Mouse (Mus musculus) urinary bladder, postnatal 4 days (tissue): ENCODE results near the gene 1700069L16Rik.

Source experiments
- DNase-seq, 2 experiments: peaks; one replicate each; pipeline ENCODE4 v3.0.0; 2021 to 2022; ENCODE audit warnings: low spot score in 2 of 2

Gene 1700069L16Rik

DNA sequence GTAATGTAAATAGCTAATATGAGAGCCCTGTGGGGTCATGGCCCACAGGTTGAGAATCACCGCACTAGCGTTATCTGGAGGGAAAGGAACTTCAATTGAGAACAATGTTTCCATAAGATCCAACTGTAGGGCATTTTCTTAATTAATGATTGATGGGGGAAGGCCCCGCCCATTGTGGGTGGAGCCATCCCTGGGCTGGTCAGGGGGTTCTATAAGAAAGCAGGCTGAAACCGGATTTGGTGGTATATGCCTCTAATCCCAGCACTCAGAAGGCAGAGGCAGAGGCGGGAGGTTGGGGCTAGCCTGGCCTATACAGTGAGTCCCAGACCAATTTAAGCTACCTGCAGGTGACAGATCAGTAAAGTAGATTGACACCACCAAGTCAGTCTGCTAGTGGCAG lies 9.8 kb upstream of the 1700069L16Rik start:
- DNase-seq: no peak

DNA sequence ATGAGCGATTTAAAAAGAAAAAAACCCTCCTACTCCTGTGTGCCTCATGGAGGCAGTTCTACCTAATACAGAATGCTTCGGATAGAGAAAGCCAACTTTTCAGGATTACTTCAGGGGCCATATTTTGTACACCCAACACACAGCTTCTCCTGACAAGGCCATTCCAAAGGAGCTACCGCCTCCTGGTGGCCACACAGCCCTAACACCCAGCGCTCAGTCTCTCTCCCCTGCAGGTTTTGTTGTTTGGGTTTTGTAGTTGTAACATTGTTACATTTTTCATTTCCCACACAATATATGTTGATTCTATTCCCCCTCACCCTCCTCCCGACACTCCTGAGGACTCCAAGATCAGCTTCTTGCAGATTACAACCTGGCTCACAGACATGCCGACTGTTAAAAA lies 7.6 kb upstream of the 1700069L16Rik start:
- no peak for DNase-seq

DNA sequence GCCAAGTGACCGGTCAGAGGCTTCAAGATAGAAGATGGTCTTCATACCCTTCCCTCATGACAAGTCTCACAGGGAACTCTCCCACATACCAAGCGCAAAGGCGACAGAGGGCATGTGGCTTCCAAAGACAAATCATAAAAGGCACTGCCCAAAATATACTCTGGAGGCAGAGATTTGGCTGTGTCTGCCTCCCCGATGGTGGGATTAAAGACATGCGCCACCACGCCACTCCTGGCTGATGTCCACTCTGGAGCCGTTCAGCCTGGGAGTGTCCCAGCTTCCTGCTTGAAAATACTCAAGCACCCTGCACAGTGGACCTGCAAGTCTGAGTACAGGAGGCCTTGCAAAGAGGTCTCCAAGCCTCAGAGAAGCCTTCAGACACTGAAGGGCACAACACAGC lies 6.6 kb upstream of the 1700069L16Rik start:
- no peak for DNase-seq

DNA sequence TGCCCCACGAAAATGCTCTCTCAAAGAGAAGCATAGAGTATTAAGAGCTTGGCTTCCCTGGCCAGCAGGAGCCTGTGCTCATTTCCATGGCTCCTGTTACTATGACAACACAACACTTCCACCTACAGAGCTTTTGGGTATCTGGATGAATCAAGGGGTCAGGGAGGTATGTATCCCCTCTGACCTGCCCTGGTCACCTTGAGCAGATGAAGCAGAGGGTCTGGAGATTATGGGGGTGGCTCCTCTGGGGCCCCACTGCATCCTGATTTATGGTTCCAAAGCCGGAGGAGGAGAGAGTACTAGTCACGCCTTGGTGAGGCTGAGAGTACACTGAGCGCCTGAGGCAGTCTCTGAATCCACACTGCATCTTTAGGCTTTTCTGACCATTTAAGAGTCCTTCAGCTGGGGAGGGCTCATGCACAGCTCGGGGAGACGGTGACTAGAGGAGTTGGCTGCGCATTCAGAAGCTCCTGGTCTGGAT lies 6.1 kb upstream of the 1700069L16Rik start:
- no peak for DNase-seq

DNA sequence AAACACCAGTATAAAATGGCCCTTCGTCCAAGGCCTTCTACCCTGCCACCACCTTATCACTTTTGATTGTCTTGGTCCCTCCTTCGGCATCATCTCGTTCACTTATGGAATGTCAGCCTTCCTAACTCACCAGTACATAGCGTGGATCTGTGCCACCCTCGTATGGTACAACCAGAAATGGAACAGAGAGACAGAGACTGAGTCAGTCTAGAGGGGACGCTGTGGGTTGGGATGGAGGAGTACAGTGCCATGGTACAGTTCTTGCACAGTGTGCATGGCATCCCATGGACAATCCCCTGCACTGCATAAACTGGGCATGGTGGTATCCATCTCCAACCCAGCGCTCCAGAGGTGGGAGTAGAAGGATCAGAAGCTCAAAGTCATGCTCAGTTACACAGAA lies 4.1 kb upstream of the 1700069L16Rik start:
- DNase-seq: no peak

DNA sequence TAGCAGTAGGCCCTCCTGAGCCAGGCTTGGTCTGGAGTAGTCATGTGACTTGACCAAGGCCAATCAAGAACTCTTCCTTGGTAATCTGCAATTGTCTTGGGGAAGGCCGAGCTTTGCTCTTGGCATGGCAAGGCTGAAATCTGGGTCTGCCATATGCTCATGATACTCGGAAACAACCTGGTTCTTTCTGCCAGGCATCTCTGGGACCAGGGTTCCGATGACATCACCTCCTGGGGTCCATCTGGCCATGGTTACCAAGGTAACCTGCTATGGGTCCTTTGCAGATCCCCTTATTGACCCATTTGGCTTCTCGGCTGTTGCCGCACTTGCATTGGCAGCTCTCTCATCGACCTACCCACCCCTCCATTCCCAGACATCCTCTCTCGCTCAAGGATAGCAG lies 3.4 kb upstream of the 1700069L16Rik start:
- no peak for DNase-seq

DNA sequence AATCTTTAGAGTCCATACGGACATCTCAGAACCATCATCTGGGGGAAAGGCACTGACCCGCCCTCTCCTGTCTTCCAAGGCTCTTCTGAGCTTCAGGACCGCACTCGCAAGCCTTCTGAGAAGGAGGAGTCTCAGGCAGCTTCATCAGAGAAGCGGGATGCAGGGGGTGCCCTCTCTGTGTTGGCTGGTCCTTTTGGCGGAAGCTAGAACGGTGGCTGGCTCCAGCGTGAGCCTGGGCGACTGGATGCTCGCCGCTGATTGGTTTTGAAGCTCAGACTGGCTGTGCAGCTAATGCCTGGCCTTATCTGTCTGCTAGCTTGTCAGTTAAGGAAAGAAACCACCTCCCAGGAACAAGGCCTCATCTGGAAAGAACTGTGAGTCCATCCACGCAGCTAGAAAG lies 2.7 kb upstream of the 1700069L16Rik start:
- DNase-seq: no peak

DNA sequence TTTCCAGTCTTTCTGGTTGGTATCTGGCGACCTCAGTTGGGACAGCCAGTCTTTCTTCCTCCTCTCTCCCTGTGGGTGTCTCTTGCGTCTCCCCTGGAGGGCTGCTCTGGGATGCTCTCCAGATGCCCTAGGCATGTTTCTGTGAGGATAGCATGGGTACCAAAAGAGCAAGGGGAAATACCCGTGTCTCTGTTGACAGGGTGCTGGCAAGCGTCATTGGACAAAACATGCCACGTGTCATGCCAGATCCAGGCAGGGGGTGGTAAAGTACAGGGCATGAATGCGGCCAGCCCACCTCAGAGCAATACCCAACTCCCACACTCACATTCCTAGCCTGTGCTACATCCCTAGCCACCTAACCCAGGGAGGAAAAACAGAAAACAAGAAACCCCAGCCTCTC lies 2.0 kb upstream of the 1700069L16Rik start:
- no peak for DNase-seq

DNA sequence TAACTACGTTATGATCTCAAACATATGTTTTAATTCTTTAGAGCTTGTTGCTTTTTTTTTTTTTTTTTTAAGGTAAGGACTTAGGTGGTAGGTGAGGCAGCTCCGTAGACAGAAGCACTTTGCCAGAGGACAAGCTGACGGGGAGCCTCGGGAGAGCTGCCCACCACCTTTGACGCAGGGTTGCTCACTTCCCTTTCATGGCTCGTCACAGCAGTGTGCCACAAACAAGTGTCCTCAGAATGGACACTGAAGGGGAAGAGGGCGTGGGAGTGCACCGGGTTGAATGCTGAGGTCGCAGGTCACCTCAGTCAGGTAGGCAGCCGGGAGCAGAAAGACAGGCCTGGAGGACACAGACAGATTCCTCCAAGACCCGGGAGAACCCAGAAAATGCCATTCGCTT lies 845 bp upstream of the 1700069L16Rik start:
- DNase-seq: no peak

DNA sequence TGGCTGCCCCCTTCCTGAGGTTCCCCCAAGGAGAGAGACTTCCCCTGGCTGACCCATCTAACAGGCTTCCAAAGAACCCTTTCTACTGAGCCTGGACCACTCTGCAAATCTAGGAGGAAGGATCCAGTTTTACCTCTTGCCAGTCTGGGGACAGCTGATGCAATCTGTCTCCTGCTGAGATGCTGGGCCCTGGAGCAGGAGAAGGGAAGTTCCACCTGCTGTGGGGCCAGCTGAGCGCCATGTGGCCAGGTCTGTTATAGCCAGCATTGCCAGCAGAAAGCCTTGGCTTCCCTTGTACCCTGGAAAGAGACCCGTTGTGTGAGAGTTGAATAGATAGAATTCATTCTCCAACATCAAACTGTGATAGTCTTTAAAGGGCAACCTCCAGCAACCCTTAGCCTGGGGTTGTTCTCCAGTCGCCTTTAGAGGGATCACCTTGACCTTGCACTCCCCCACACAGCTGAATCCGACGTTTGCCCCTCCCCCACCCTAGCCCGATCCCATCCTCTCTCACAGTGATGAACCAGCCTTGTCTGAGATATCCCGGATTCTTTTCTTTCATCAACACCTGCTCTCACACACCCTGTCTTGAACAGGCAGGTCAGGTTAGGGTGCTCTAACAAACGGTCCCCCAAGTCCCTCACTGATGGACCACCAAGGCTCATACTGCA lies 870 bp downstream of the 1700069L16Rik start:
- DNase-seq: no peak

DNA sequence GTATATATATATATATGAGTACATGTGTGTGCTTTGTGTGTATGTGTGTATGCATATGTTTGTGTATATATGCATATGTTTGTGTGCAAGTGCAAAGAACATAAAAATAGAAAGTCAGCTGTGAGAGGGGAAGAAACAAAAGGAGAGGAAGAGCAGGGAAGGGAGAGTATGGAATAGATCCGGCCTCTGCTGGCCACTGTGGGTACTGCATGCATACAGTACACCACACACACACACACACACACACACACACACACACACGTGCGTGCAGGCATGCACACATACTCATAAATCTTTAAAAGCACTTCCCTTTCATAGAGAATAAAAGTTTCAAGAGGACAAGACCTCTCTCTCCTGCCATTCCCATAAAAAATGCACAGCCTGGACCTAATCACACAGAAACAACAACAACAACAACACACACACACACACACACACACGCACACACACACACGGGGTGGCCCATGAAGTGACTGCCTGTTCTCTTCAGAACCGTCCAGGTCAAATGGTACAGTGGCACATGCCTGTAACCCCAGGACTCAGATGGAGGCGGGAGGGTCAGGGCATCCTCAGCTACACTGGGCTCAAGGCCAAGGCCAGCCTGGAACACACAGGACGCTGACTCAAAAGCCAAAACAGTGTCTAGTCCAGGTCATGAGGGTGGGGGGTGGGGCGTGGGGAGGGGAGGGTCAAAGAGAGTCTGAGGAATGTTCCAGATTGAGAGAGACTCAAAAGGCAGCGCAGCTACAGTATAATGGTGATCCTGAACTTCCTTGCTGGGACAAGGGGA lies 2.2 kb downstream of the 1700069L16Rik start:
- no peak for DNase-seq

DNA sequence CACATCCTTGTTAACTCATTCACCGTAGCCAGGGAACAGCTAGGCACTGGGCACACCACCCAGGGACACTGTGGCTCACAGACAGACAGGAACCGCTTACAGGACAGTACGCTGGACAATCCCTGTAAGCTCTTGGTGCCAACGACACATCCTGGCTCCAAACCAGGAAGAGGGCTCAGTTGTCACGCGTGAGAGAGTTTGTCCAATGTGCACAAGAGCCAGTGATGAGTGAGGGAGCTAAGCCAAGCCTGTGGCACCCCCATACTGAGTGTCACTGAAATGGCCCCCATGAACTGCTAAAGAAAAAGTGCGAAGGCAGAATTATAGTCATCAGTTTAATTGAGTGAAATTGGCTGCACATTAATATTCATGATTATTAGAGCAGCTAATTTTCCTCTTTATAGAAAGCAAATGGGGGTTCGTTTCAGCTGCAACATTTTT lies 5.3 kb downstream of the 1700069L16Rik start:
- DNase-seq: no peak

DNA sequence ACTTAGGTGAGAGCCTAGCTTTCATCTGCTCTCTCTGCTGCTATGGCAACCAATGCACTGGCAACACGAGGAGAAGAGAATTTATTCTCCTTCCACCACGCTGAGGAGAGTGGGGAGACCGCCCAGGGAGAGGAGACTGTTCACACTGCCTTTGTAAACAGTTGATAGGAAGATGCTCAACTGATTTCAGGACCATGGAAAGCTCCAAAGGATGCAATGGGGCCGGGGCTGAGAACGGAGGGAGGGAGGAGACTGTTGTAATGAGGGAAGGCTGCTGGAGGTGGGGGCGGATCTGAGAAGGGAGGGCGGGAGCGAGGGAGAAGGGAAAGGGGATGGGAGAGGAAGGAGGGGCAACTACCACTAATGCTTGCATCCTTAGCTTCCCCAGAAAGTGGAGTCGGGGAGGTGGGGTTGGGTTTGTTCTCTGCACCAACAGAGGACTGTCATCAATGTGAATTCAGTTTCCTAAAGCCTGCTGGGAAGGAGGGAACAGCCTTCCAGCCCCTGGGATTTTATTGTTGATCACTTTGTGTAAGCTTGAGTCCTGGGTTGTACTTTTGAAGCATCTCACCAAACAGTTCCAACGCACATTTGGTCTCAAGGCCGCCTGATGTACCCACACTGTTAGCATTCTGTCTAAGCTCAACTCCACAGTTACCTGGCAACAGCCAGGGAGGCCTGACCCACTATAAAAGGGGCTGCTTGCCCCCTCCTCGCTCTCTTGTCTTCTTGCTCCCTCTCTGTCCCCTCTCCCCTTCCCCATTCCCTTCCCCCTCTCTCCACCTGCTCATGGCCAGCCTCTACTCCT lies 7.8 kb downstream of the 1700069L16Rik start:
- no peak for DNase-seq

DNA sequence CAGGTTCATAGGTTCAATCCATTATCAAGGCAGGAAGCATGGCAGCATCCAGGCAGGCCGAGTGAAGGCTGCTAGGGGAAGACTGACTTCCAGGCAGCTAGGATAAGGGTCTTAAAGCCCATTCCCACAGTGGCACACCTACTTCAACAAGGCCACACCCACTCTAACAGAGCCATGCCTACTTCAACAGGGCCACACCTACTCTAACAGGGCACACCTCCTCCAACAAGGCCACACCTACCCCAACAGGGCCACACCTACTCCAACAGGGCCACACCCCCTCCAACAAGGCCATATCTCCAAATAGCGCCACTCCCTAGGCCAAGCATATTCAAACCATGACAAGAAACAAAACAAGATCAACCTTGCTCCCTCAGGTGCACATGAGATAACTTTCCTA lies 11.7 kb downstream of the 1700069L16Rik start:
- no peak for DNase-seq

DNA sequence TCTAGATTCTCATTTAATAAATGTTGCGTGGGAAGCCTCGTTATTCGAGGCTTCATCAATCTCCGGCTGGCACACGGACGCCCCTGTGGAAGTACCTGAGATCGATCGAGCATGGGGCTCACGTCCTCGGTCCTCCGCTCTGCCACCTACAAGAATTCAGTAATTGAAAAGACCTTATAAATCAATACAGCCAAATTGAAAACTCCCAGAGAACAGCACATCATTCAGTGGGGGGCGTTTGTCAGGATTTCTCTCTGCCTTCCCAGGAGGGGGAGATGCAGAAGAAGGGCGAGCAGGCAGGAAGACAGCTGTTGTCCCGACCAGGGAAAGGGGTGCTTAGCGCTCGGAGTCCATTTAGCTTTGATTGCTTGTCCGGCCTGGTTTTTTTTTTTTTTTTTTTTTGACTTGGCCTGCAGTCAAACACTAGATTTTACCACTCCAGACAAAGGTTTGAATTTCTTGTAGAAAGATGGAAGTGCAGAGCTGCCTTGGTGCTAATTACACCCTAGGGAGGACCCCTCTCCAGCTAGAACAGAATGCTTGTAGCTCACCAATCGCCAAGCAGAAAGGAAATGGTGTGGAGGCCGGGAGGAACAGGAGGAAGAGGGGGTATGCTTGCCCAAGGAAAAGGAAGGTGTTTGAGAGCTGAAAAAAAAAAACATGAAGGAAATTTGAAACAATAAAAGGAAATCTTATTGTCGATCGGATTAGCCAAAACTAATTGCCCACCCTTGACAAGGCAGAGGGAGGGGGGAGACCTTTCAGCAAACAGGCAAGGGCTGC lies 20.6 kb downstream of the 1700069L16Rik start:
- no peak for DNase-seq

DNA sequence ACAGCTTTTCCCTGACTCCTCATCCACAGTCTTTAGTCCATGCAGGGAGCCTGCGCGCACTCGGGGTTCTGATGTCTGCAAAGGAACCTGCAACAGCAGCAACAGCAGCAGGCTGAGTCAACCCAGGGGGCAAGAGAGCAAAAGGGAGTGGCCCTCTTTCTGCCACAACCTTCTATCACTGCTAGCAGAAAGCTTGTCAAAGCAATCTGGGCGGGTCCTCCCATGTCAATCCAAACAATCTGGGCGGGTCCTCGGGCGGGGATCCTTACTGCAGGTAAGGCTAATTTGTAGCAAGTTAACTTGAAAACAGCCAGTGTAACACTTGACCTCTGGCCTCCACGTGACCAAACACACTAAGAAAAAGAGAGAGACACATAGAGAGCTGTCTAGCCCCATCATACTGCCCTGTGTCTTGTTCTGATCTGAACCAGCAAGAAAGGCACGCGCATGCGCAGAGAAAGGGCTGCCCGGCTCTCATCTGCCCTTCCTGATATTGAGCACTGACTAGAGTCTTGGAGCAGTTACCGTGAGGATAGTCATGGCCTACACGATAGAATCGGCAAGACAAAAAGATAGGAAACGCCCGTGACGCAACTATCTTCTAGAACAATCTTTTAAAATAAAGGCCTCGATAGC lies 24.1 kb downstream of the 1700069L16Rik start:
- DNase-seq: no peak

DNA sequence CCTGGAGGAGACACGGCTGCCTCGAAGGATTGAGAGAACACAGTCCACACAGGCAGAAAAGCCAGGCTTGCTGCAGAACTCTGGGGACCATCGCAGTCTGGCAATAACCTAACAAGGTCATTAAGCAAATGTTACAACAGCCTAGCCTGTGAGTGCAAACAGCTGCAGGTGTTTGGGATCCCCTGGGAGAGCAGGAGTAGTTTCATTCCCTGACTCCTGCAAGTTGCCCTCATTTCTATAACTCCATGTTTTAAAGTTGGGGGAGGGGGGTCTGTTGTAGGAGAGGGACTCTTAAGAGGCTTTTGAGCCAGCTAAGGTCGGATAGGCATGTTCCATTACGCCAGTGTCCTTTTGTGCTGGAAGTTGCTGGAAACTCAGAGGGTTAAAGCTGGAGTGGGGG lies 30.2 kb downstream of the 1700069L16Rik start:
- no peak for DNase-seq

DNA sequence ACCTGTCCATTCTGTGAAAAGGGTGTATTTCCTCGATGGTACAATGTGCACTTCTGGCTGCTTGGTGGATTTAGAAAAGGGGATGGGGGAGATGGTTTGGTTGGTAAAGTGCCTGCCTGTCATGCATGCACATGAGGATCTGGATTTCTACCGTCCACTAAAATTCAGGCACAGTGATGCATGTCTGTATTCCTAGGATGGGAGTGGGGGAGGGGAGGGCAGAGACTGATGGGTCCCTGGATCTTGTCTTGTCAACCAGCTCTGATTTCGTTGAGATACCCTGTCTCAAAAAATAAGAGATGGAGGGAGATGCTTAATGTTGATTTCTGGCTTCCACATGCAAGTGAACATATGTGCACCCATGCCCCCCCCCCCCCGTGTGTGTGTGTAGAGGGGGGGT lies 30.6 kb downstream of the 1700069L16Rik start:
- no peak for DNase-seq

DNA sequence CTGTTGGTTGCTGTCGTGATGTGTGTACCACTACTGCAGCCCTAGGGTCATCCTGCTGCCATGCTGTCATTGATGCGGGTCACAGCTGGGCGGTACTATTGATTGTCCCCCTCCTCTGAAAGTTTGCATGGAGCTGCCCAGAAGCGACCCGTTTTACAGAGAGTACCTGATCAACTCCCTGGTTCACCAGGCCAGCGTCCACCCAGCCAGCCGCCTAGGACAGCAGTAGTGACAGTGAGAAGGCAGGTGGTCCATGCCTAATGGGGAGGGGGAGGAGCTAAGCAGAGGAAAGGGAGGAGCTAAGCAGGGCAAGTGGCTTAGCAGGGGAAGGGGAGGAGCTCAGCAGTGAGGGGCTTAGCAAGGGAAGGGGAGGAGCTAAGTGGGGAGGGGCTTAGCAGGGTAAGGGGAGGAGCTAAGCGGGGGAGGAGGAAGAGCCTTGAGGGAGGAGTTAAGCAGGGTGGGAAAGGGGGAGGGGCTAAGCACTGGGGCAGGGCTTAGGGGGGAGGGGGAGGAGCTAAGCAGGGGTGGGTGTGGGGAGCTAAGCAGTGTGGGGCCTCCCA lies 31.3 kb downstream of the 1700069L16Rik start:
- DNase-seq: no peak

DNA sequence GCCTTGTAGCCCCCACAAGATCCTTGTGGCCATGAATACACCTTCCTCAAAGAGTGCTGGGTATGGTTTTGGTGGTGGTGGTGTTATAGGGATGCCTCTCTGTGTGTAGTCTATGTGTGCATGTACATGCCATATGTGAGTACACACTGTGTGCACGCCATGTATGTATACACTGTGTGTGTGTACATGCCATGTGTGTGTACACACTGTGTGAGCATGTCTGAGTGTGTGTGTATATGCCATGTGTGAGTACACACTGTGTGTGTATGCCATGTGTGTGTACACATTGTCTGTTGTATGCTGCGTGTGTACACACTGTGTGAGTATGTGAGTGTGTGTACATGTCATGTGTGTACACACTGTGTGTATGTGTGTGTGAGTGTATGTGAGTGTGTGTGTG lies 33.7 kb downstream of the 1700069L16Rik start:
- no peak for DNase-seq

DNA sequence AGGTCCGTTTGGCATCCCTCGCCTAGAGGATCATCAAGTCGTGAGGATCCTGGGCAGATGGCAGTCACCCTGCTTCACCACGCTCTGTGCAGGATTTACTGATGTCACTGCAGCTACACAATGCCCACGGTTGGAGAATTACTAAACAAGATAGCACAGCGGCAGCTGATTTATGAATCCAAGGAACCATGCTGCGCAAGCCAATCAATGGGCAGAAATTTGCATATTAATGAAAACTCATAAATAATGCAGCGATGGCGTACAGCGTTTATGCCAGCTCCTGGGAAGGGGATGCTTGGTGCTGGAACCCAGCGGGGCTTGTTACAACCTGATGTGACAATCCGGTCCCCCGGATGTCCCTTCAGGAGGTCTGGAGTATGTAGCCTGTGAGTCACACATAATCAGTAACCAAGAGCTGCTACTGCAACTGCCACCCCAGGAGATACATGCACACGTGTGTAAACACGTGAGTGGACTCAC lies 34.5 kb downstream of the 1700069L16Rik start:
- no peak for DNase-seq
